Mouse (Mus musculus): ENCODE results near the gene Bex2.

- TF ChIP-seq CTCF (IDR thresholded peaks at IDR 0.05; ENCODE audit: borderline replicate concordance, insufficient read depth, low read length) (no peak), POLR2A (IDR thresholded peaks at IDR 0.05; ENCODE audit: low read depth, low read length) (no peak)
Observed at GRCm38 (mm10) chrX:136051219-136051618, 16.8 kb downstream of the Bex2 start.
